Mouse (Mus musculus): ENCODE measurements around the gene Mief2. TPM values are rescaled to one million over a fixed set of nuclear protein-coding genes. Genes with fewer than 3 reads are reported as not detected.

Gene Mief2
- total RNA-seq, 2 experiments from 2014 or later = 2.4 to 4.6 TPM

DNA sequence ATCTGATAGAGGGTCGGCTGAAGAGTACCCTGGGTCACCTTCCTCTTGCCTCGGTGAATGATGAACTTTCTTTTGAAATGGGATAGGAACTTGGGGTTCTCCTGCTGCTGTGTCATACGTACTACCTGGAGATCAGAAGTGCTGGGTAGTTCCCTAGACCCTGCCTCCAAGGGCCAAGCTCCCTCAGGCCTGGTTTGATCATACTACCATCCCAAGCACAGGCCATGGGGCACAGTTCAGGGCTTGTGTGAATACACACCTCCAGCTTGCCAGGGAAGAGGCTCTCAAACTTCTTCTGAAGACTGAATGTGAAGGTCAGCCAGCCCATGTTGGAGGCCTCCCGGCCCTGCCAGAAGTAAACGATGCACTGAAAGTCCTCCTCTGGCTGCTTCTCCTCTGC lies 12.4 kb upstream of the Mief2 start:
- no peak for ATAC-seq (replicated peaks; ENCODE audit: poor library complexity)

DNA sequence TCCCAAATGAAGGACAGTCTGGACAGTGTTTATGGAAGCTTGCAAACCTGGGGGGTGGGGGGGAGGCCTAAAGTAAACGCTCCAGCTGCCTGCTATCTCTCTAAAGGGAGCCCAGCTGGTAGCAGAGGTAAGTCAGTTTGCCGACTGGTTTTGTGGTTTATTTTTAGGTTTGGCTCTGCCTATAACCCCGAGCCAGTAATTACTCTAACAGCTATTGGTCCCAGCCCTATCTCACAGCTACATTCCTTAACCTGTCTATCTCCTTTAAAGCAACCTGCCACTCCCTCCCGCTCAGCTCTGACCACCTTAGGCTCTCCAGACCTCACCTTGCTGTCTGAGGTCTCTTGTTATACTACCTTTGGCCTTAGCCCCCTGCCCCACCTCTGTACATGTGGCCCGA lies 8.9 kb upstream of the Mief2 start:
- peak; percentile 68 for ATAC-seq (replicated peaks; ENCODE audit: poor library complexity)

DNA sequence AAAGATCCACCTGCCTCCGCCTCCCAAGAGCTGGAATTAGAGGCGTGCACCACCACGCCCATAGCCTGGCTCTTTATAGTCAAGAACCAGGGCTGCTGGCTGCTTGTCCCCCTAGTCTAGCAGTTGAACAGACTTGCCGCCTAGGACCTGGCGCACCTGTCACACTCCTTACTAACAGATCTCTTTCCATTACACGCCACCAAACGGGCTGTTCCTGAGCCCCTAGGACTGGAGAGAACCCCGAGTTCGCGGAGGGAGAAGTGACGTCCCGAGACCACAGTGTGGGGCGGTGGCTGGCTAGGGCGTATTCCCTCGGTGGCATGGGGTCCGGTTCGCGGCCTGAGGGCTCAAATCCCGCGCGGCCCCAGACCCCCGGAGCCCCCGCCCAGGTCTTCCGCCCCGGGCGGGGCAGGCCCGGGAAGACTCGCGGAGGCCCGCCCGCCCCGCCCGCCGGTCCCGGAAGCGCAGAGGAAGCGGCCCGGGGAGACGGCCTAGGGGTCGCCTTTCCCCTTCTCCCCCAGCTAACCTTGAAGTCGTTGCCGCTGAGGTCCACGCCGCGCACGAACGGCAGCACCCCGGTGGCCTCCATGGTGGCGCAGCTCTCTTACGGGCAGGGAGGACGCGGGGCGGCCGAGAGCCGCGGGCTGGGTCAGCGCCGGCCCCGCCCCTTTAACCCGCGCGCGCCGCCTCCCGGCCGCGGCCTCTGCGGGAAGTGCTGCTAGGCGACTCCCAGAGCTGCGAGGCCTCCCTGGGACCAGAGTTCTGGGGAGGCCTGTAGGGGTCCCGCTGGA lies 1.4 kb upstream of the Mief2 start, which contains the start of gene Flii:
Gene Flii, minus strand, starts transcription at position 663 of the 791 bp plus-strand sequence.
- ATAC-seq (replicated peaks; ENCODE audit: poor library complexity) = peak; percentile 57

DNA sequence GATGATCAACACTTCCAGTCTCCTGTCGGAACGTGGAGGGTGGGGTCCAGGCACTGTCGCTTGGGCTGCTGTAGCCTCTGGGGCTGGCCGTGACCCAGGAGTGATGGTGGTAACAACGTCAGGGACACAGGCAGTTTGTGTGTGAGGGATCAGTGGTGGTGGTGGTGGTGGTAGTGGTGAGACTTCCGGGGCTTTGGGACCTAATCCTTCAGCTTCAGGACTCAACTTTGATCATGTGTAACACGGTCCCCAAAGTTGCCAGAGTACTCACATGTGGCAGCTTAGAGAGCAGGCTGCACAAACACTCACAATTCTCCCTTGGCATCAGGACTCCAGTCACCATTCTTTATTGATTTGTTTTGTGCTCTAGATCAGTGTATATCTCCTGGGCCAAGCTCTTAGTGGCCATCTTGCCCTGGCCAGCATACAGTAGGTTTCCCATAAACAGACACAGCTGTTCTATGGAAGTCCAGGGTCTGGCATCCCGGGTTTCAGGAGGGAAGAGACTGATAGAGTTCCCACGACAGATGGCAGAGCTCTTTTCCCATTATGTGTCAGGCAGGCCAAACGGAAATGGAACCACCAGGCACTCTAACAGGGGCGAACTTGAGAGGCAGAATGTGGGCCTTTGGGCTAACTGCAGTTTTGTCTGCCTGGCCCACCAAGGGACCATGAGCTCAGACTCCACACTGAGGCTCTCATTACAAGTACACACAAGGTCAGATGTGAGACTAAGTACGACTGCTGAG lies 632 bp upstream of the Mief2 start:
- peak; percentile 7 for ATAC-seq (replicated peaks; ENCODE audit: poor library complexity)

DNA sequence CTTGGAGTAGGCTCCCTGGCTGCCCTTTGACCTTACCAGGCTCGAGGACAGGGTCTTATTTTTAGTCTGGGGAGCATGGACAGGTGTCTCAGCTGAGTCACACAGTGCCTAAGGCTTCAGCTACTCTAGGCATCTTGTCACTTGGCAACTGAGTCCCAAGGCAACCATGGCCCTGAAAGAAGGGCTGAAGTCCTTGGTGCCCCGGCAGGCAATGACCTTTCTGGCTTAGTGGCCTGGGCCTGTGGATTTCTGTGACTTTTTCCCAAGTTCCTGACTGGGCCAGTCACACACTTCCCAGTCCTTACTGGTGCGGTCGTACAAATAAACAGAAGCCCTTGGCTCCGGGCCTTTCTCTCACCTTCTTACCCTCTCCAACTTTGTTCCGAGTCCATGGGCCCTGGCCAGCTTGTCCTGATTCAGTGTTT lies 1.0 kb downstream of the Mief2 start:
- no peak for ATAC-seq (replicated peaks; ENCODE audit: poor library complexity)

DNA sequence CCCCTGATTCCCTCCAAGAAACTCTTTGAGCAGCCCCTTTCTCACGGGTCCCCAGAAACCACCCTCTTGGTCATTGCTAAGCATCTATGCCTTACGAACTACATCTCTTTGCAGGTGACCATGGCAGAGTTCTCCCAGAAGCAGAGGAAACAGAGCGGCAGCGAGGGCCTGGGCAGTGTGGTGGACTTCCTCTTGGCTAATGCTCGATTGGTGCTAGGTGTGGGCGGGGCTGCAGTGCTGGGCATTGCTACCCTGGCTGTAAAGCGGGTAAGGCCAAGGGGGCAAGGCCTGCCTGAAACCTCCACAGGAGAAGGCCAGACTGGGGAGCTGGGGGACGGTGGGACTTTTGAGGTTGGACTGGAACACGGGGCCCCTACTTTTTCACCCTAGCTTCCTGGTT lies 2.0 kb downstream of the Mief2 start:
- ATAC-seq (replicated peaks; ENCODE audit: poor library complexity) = no peak

DNA sequence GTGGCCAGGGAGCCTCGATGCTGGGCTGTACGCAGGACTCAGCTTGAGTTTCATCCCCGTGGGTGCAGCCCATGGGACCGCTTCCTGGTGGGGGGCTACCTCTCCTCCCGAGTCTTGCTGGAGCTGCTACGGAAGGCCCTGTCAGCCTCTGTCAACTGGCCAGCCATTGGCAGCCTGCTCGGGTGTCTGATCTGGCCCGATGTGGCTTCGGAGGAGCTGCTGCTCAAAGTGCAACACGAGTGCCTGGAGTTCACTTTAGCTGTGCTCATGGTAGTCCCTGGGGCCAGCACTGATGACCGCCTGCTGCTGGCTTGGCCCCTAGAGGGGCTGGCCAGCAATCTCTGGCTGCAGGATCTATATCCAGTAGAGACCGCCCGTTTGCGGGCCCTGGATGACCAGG lies 3.1 kb downstream of the Mief2 start:
- ATAC-seq (replicated peaks; ENCODE audit: poor library complexity) = no peak

DNA sequence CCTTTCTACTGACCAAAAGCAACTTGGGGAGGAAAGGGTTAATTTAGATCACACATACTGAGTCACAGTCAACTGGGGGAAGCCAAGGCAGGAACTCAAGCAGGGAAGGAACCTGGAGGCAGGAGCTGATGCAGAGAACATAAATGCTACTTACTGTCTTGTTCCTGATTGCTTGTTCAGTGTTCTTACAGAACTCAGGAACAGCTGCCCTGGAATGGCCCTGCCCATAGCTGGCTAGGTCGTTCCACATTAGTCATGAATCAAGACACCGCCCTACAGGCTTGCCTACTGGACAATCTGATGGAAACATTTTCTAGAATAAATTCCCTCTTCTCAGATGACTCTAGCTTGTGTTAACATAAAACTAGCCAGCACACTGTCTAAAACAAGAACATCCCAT lies 6.0 kb downstream of the Mief2 start:
- no peak for ATAC-seq (replicated peaks; ENCODE audit: poor library complexity)

DNA sequence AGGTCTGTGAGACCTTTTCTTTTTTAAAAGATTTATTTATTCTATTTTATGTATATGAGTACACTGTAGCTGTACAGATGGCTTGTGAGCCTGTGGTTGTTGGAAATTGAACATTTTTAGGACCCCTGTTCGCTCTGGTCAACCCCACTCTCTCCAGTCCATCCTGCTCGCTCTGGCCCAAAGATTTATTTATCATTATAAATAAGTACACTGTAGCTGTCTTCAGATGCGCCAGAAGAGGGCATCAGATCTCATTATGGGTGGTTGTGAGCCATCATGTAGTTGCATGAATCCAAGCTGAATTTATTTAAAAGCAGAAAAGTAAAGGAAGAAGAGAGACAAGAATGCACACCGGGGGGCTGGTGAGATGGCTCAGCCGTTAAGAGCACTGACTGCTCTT lies 7.0 kb downstream of the Mief2 start:
- ATAC-seq (replicated peaks; ENCODE audit: poor library complexity) = no peak

DNA sequence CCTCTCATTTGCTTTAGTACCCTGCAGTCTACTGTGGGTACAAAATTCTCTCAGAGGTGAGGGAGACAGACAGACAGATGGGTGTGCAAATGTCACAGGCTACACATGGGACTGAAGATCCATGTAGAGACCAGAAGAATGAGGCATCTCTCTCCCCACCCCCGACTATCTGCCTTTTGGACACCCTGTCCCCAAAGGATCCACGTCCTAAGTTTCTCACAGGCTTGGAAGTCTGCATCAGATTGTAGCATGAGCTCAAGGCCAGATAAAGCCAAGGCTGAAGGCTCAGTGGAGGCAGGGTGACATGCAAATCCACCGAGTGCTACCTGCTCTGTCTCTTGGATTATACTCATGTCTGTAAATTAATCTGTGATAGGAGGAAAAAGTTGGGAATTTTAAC lies 8.3 kb downstream of the Mief2 start:
- ATAC-seq (replicated peaks; ENCODE audit: poor library complexity) = no peak

DNA sequence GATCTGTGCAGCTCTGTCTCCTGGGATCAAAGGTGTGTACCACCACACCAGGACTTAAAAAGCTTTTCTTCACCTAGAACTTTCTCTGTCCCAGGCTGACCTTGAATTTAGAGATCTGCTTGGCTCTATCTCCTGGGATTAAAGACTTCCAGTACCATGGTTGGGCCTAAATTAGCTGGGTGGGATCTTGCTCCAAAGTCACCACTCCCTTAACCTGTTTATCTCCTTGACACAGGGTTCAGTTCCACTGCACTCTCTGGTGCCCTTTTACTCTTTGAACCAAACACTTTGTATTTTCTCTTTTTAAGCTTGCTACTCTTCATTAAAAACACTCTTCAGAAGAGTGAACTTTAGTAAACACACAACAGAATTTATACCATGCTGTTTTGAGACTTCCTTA lies 9.3 kb downstream of the Mief2 start:
- ATAC-seq (replicated peaks; ENCODE audit: poor library complexity) = no peak

DNA sequence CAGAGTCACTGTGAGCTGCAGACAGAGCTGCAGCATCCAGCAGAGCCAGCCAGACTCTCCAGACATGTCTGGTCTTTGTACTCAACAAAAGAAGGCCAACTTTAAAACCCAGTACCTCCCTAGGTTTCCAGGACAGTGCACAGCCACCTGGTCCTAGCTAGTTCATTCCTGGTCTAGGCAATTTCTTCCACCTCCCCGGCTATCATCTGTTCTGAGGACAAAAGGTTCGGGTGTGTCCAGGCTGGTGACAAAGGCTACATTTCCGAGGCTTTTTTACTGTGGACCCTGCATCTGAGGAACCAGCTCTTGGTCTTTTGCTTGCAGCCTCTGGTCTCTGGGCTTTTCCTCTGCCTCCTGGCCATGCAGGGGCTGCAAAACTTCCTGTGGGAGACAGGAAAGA lies 12.1 kb downstream of the Mief2 start:
- ATAC-seq (replicated peaks; ENCODE audit: poor library complexity) = no peak

DNA sequence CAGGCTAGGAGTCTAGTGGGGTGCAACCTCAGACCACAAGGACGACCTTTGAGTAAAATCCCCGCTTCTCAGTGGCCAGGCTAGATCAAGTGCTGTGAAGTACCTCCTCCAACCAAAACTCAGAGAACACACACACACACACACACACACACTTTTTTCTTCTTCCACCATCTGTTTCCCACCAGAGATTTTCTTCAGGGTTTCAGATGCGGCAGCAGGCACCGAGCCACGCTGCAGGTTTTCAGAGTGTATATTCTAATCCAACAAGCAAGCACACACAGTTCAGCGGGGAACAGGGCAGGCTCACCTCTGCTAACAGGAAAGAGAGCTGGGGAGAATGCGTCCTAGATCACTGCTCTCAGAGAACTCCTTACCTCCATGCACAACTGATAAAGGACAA lies 27.4 kb downstream of the Mief2 start:
- ATAC-seq (replicated peaks; ENCODE audit: poor library complexity) = no peak

DNA sequence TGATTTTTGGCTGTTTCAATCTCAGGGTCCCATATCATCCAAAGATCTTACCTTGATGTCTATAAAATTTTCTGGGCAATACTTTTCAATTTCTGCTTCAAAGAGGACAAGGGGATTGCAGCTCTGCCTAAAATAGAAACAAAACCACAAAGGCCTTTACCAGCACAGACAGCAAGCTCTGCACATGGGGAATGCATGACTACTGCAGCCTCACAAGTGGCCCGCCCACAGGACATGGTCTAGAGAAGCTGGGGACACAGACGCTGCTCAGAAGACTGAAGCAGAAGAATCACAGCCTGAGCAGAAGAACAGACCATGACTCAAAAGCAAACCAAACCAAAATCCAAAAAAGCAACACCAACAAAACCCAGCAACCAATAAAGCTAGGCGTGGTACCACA lies 33.5 kb downstream of the Mief2 start:
- ATAC-seq (replicated peaks; ENCODE audit: poor library complexity) = no peak

DNA sequence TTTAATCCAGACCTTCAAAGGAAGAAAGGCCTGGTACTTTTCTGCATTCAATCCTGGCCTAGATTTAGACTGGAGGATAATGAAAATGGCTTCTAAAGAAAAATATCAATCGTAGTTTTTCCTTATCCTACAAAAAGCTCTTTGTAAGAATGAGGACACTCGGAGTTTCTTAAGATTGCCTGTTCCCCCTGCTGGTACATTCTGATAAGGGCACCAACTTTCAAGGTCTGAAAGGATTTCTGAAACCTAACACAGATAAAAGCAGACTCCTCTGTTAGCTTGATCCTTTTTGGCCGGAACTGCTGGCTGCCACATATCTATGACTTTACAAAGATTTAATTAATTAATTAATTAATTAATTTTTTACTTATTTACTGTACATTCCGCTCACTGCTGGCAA lies 38.8 kb downstream of the Mief2 start:
- peak; percentile 68; the same call in 1 of the 2 replicates for ATAC-seq (replicated peaks; ENCODE audit: poor library complexity)

DNA sequence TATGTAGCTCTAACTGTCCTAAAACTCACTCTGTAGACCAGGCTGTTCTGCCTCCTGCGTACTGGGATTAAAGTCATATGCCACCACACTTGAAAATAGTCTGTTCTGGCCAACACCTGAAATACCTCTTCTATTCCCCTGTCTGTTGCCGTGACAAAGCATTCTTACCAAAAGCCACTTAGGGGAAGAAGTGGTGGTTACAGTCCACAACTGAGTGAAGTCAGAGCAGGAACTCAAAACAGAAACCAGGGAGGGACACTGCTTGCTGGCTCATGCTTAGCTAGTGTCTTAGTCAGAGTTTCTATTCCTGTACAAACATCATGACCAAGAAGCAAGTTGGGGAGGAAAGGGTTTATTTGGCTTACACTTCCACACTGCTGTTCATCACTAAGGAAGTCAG lies 41.1 kb downstream of the Mief2 start:
- ATAC-seq (replicated peaks; ENCODE audit: poor library complexity) = peak; percentile 90

DNA sequence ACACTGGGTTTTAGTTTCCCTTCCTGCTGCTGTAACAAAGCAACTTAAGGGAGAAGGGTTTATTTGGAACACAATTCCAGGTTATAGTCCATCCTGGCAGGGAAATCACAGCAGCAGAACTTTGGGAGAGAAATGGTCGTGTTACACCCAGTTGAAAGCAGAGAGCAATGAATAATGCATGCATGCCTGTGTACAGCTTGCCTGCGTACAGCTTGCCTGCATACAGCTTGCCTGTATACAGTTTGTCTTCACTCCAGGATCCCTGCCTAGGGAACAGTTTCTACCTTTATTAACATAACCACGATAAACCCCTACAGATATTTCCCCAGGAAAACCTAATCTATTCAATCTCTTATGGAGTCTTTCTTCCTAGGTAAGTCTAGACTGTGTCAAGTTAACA lies 42.6 kb downstream of the Mief2 start:
- ATAC-seq (replicated peaks; ENCODE audit: poor library complexity) = no peak

DNA sequence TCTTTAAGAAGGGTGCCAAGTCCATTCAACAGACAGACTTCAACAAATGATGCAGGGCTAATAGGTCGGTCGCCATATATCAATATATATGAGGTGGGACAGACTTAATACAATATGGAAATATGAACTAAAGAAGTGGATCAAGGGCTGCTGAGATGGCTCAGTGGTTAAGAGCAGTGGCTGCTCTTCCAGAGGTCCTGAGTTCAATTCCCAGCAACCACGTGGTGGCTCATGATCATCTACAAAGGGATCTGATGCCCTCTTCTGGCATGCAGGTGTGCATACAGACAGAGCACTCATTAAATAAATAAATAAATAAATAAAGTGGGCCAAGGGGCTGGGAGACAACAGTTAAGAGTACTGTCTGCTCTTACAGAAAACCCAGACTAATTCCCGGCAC lies 44.0 kb downstream of the Mief2 start:
- no peak for ATAC-seq (replicated peaks; ENCODE audit: poor library complexity)

DNA sequence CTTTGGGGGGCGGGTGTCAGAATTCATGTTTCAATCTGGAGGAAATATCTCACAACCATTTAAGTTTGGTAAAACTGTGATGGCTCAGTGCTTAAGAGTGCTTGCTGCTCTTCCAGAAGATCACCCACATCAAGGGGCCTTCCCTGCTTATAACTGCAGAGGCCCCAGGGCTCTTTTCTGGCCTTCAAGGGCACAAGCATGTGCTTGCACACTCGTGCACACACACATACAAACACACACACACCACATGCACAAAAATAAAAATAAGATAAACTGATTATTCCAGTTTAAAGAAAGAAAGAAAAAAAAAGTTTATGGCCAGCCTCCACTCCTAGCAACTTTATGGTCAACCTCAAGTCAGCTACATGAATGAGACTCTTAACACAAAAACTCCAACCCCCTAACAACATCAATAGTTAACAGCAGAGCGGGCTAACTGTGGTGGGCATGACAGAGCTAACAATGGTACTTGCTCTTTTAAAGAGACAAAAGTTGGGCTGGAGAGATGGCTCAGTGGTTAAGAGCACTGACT lies 46.0 kb downstream of the Mief2 start:
- ATAC-seq (replicated peaks; ENCODE audit: poor library complexity) = no peak

DNA sequence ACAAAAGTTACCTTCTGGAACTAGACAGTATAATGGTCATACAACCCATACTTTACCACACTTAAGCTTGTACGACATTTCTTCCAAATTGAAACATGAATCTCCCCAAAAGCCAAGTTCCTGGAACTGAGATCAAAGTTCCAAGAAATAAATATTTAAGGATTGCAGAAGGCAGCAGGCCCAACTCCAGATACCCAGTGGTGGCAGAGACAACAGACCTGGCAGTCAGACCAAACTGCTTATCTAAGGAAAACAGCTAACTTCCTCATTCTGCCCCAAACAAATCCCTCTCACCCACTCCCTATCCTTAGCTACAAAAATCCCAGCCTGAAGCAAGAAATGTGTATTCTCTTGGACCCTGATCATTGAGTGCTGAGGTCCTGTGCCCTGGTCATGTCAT lies 46.6 kb downstream of the Mief2 start:
- peak; percentile 24 for ATAC-seq (replicated peaks; ENCODE audit: poor library complexity)

DNA sequence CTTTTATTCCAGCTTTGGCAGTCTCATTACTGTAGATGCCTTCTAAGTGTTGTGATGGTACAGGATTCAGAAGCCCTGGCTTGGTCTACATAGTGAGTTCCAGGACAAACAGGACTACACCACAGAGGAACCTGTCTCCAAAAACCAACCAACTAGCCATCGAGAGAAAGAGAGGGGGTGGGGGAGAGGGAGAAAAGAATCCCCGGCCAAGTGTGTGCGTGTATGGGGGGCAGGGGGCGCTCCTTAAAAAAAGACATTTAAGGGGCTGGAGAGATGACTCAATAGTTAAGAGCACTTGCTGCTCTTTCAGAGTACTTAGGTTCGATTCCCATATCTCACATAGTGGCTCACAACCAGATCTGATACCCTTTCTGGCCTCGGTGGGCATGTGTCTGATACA lies 47.4 kb downstream of the Mief2 start:
- ATAC-seq (replicated peaks; ENCODE audit: poor library complexity) = no peak
